Mouse (Mus musculus): Measurements from ENCODE around the gene Timm23. TPM values are rescaled to one million over a fixed set of nuclear protein-coding genes. Genes with fewer than 3 reads are reported as not detected.

The Timm23 gene
- polyA plus RNA-seq, 1 experiment from 2014 or later, result 302 TPM

- Histone ChIP-seq H3K4me3 (ENCODE audit: low read depth, low read length) (no peak overlapping the region), H3K27ac (replicated peaks; ENCODE audit: low read depth, low read length) (no peak overlapping the region)
- WGBS, result 90% methylated on average over 3 of the region's 3 CpGs
Observed at GRCm38 (mm10) chr14:32168653-32169231, 33.0 kb downstream of the Timm23 start.

DNA sequence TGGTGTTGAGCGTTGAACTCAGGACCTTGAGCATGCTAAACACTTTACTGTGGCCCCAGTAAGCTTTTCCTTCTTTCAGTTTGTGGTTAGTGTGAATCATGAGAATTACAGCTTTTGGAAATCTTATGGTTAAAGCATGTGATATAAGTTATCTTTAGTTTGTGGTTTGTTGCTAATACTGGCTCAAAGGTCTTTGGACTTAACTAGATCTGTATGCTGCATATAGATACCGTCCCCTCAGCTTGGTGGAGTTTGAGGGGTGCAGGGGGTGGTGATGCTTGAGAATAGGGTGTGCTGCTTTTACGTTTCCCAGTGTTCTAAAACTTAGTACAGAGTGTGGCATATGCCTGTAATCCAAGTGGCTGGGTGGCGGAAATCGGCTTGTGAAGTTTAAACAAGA, 34.4 kb downstream of the Timm23 start:
- Histone ChIP-seq H3K9me3 (ENCODE audit: control insufficient read depth, low read length) (no peaks in the 10 kb centered on the region), H3K27me3 (replicated peaks; ENCODE audit: control insufficient read depth, insufficient read depth, low read length) (no peaks in the 10 kb centered on the region), H3K9ac (ENCODE audit: low read depth, low read length) (no peak overlapping the region), H3K27ac (replicated peaks; ENCODE audit: low read depth, low read length) (no peak overlapping the region), H3K36me3 (ENCODE audit: control insufficient read depth, insufficient read depth, low read length) (peaks cover 13% of the 10 kb centered on the region; the same call in 1 of the 2 replicates), H3K4me2 (ENCODE audit: low read depth, low read length) (no peak overlapping the region), H3K4me3 (ENCODE audit: low read depth, low read length) (no peak overlapping the region), H3K4me1 (ENCODE audit: control insufficient read depth, insufficient read depth, low read length) (peaks cover 5% of the 10 kb centered on the region; the same call in 1 of the 2 replicates)
- no peak for DNase-seq (ENCODE audit: low spot score)
- 85% methylated on average over 5 of the region's 5 CpGs for WGBS
- no peak for ATAC-seq (ENCODE audit: low read depth)

More at GRCm38 (mm10) chr14:32168653-32169231, 33.0 kb downstream of the Timm23 start:
- Histone ChIP-seq H3K9ac (ENCODE audit: low read depth, low read length) (no peak overlapping the region), H3K4me2 (ENCODE audit: low read depth, low read length) (no peak overlapping the region), H3K9me3 (ENCODE audit: control insufficient read depth, low read length) (no peaks in the 10 kb centered on the region), H3K36me3 (ENCODE audit: control insufficient read depth, insufficient read depth, low read length) (peaks cover 26% of the 10 kb centered on the region), H3K4me1 (ENCODE audit: control insufficient read depth, insufficient read depth, low read length) (peaks cover 5% of the 10 kb centered on the region; the same call in 1 of the 2 replicates), H3K27me3 (replicated peaks; ENCODE audit: control insufficient read depth, insufficient read depth, low read length) (no peaks in the 10 kb centered on the region)
- no peak for ATAC-seq (ENCODE audit: low read depth)
- no peak for DNase-seq (ENCODE audit: low spot score)

- Histone ChIP-seq H3K4me1 (ENCODE audit: control insufficient read depth, insufficient read depth, low read length) (peaks cover 5% of the 10 kb centered on the region; the same call in 1 of the 2 replicates), H3K36me3 (ENCODE audit: control insufficient read depth, insufficient read depth, low read length) (peaks cover 10% of the 10 kb centered on the region), H3K9ac (ENCODE audit: low read depth, low read length) (no peak overlapping the region), H3K27me3 (replicated peaks; ENCODE audit: control insufficient read depth, insufficient read depth, low read length) (no peaks in the 10 kb centered on the region), H3K9me3 (ENCODE audit: control insufficient read depth, low read length) (no peaks in the 10 kb centered on the region), H3K4me2 (ENCODE audit: low read depth, low read length) (no peak overlapping the region), H3K27ac (replicated peaks; ENCODE audit: low read depth, low read length) (no peak overlapping the region), H3K4me3 (ENCODE audit: low read depth, low read length) (no peak overlapping the region)
- 70% methylated on average over 1 of the region's 1 CpGs for WGBS
- no peak for ATAC-seq (ENCODE audit: low read depth)
- DNase-seq (ENCODE audit: low spot score), result no peak
Observed at GRCm38 (mm10) chr14:32166840-32167239, 34.9 kb downstream of the Timm23 start.

DNA sequence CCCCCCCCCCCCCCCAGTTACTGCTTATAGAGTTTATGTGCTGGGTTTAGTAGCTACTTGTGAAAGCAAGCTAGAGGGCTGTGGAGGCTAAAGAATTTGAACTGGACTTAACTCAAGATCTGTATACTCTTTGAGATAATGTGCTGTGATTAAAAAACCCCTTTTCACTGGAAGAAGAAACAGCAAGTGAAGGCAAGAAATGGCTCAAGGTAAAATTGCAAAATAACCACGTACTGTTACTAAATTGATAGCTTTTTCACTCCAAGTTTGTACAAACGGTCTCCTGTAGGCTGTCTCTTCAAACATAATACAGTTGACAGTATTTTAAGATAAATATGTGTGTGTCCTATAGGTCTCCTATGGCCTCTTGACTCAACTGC, 35.6 kb downstream of the Timm23 start:
- peaks cover 5% of the 10 kb centered on the region for H3K36me3 ChIP-seq (ENCODE audit: control insufficient read depth, insufficient read depth, low read length)
- peak overlapping the region; percentile 52 for H3K4me3 ChIP-seq (ENCODE audit: low read depth, low read length)
- H3K27me3 ChIP-seq (replicated peaks; ENCODE audit: control insufficient read depth, insufficient read depth, low read length), result no peaks in the 10 kb centered on the region
- no peak overlapping the region for H3K27ac ChIP-seq (replicated peaks; ENCODE audit: low read depth, low read length)
- H3K4me2 ChIP-seq (ENCODE audit: low read depth, low read length), result peak overlapping the region; percentile 78
- H3K4me1 ChIP-seq (ENCODE audit: control insufficient read depth, insufficient read depth, low read length), result peaks cover 7% of the 10 kb centered on the region
- ATAC-seq (ENCODE audit: low read depth), result no peak
- WGBS, result 67% methylated on average over 2 of the region's 2 CpGs
- no peak for DNase-seq (ENCODE audit: low spot score)
- H3K9me3 ChIP-seq (ENCODE audit: control insufficient read depth, low read length), result no peaks in the 10 kb centered on the region
- H3K9ac ChIP-seq (ENCODE audit: low read depth, low read length), result no peak overlapping the region

DNA sequence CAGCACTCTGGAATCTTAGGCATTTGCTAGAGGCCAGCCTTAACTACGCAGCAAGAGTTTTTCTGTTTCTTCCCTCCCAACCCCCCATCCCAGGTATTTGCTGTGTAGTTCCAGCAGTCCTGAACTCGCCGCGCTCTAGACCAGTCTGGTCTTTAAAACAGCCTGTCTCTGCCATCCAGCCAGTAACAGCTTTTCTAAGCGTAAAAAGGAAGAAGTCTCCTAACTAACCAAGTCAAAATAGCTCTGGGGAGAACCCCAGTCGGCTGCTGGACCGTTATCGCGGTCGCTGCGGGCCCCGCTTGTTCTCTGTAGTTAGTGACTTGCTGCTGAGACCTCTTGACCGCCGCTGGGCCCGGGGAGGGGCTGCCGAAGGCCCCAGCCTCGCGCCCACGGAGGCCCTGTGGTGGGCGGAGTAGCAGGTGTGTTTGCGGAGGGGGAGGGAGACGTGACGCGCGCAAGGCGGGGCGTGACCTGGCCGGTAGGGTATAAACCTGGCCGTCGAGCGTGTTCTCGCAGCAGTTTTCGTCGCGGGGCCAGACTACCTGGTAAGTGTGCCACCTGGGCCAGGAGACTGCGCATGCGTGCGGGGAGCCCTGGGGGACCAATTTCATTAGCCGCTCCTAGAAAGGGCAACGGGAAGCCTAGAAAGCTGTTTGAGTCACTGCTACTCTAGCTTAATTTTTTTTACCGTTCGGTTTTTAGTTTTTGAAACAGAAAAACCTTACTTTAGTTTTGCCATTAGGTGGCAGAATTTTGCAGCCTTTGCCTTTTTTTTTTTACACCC, 36.2 kb downstream of the Timm23 start:
- peak; percentile 89 for ATAC-seq (ENCODE audit: low read depth)
- under 1% methylated on average over 40 of the region's 42 CpGs for WGBS

DNA sequence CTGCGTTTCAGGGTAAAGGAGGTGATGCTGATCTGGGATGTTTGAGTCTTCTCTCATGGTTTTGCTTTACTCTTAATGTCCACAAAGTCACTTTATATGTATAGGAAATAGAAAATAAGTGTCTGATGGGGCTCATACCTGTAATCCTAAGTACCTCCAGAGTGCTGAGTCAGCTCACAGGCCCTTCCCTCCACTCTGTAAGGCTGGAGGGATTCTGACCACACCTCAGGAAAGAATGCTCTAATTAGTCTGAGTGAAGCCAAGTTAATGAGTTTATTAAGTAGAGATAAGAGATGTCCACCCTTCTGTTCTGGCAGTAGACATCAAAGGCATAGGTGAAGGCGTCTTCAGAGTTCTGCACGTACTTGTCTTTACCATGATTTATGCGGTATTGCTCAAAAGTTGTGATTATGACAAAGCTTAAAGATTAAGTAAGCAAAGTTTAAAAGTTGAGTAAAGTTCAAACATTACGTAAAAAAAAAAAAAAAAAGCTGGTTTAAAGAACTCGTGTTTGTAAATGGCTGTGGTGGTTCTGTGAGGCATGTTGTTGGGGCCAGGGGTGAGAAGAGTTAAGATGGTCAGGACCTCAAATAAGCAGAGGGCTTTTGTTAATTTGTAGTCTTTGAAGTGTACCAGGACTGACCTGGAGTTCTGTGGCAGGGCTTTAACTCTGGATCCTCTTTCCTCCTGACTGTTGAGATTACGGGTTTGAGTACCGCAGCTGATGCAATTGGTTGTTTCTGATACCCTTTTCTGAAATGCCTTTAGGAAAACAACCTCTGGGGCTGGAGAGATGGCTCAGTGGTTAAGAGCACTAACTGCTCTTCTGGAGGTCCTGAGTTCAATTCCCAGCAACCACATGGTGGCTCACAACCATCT, 37.3 kb downstream of the Timm23 start:
- ATAC-seq (ENCODE audit: low read depth), result no peak
- peaks cover 2% of the 10 kb centered on the region; the same call in 1 of the 2 replicates for H3K36me3 ChIP-seq (ENCODE audit: control insufficient read depth, insufficient read depth, low read length)
- WGBS, result 76% methylated on average over 8 of the region's 8 CpGs
- DNase-seq (ENCODE audit: low spot score), result peak; percentile 4
- H3K4me1 ChIP-seq (ENCODE audit: control insufficient read depth, insufficient read depth, low read length), result peaks cover 13% of the 10 kb centered on the region
- peak overlapping the region; percentile 78; the same call in 1 of the 2 replicates for H3K4me2 ChIP-seq (ENCODE audit: low read depth, low read length)
- H3K4me3 ChIP-seq (ENCODE audit: low read depth, low read length), result peak overlapping the region; percentile 52; the same call in 1 of the 2 replicates
- H3K27me3 ChIP-seq (replicated peaks; ENCODE audit: control insufficient read depth, insufficient read depth, low read length), result no peaks in the 10 kb centered on the region
- no peak overlapping the region for H3K9ac ChIP-seq (ENCODE audit: low read depth, low read length)
- no peak overlapping the region for H3K27ac ChIP-seq (replicated peaks; ENCODE audit: low read depth, low read length)
- no peaks in the 10 kb centered on the region for H3K9me3 ChIP-seq (ENCODE audit: control insufficient read depth, low read length)

More for the DNA sequence above, 36.2 kb downstream of the Timm23 start:
- peak; percentile 85 for DNase-seq (ENCODE audit: low spot score)
- H3K4me3 ChIP-seq (ENCODE audit: low read depth, low read length), result peak overlapping the region; percentile 52
- peak overlapping the region; percentile 71 for H3K27ac ChIP-seq (replicated peaks; ENCODE audit: low read depth, low read length)
- peaks cover 2% of the 10 kb centered on the region; the same call in 1 of the 2 replicates for H3K36me3 ChIP-seq (ENCODE audit: control insufficient read depth, insufficient read depth, low read length)
- peaks cover 13% of the 10 kb centered on the region for H3K4me1 ChIP-seq (ENCODE audit: control insufficient read depth, insufficient read depth, low read length)
- peak overlapping the region; percentile 78 for H3K4me2 ChIP-seq (ENCODE audit: low read depth, low read length)
- H3K9ac ChIP-seq (ENCODE audit: low read depth, low read length), result peak overlapping the region; percentile 58
- H3K9me3 ChIP-seq (ENCODE audit: control insufficient read depth, low read length), result no peaks in the 10 kb centered on the region
- no peaks in the 10 kb centered on the region for H3K27me3 ChIP-seq (replicated peaks; ENCODE audit: control insufficient read depth, insufficient read depth, low read length)

DNA sequence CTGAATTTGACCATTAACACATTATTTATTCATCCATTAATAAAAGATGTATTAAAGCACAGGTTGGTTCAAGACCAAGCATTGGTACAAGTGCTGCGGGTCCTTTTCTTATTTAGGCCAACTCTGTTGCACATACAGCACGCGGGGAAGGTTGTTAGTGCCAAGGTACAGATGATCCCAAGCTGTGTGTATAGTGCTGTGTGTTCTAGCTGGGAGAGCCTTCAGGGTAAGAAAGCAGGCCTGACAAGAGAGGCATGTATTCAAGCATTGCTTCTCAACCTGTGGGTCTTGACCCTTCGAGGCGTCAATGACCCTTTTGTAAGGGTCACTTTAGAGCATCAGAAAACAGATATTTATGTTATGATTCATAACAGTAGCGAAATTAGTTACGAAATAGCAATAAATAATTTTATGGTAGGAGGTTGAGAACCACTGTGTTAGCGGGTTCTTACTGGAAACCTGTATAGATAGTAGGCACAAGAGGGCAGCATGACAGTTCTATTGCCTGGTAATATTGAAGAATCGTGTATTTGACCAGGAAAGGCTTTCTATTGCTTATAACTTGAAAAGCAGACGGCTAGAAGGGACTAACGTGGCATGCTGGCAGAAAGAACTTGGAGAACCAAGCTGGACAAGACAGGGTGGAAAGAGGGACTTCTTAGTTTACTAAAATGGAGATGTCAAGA, 38.4 kb downstream of the Timm23 start:
- DNase-seq (ENCODE audit: low spot score), result no peak
- H3K4me2 ChIP-seq (ENCODE audit: low read depth, low read length), result no peak overlapping the region
- ATAC-seq (ENCODE audit: low read depth), result no peak
- no peak overlapping the region for H3K27ac ChIP-seq (replicated peaks; ENCODE audit: low read depth, low read length)
- peaks cover 2% of the 10 kb centered on the region; the same call in 1 of the 2 replicates for H3K36me3 ChIP-seq (ENCODE audit: control insufficient read depth, insufficient read depth, low read length)
- H3K4me3 ChIP-seq (ENCODE audit: low read depth, low read length), result no peak overlapping the region
- no peaks in the 10 kb centered on the region for H3K27me3 ChIP-seq (replicated peaks; ENCODE audit: control insufficient read depth, insufficient read depth, low read length)
- no peaks in the 10 kb centered on the region for H3K9me3 ChIP-seq (ENCODE audit: control insufficient read depth, low read length)
- 91% methylated on average over 11 of the region's 11 CpGs for WGBS
- no peak overlapping the region for H3K9ac ChIP-seq (ENCODE audit: low read depth, low read length)
- H3K4me1 ChIP-seq (ENCODE audit: control insufficient read depth, insufficient read depth, low read length), result peaks cover 13% of the 10 kb centered on the region

- ATAC-seq (ENCODE audit: low read depth) (no peak), DNase-seq (ENCODE audit: low spot score) (no peak)
- Histone ChIP-seq H3K27me3 (replicated peaks; ENCODE audit: control insufficient read depth, insufficient read depth, low read length) (no peaks in the 10 kb centered on the region), H3K4me3 (ENCODE audit: low read depth, low read length) (no peak overlapping the region), H3K4me2 (ENCODE audit: low read depth, low read length) (no peak overlapping the region), H3K27ac (replicated peaks; ENCODE audit: low read depth, low read length) (no peak overlapping the region), H3K9ac (ENCODE audit: low read depth, low read length) (no peak overlapping the region), H3K36me3 (ENCODE audit: control insufficient read depth, insufficient read depth, low read length) (peaks cover 2% of the 10 kb centered on the region; the same call in 1 of the 2 replicates), H3K9me3 (ENCODE audit: control insufficient read depth, low read length) (no peaks in the 10 kb centered on the region), H3K4me1 (ENCODE audit: control insufficient read depth, insufficient read depth, low read length) (peaks cover 13% of the 10 kb centered on the region)
- WGBS, result 91% methylated on average over 5 of the region's 5 CpGs
Observed at GRCm38 (mm10) chr14:32162231-32162630, 39.5 kb downstream of the Timm23 start.

Data from embryonic facial prominence, embryonic 14.5 days (tissue).